Mouse (Mus musculus) liver, adult 2 months (tissue): ENCODE results near the gene F2rl3.

Experiments used
- CTCF ChIP-seq: fragments of 200-500 bp; IDR thresholded peaks from 2 replicates; pipeline ENCODE4 v1.5.1; 2011; ENCODE audit warnings: low read depth, low read length, control low read depth
- POLR2A ChIP-seq: fragments of 200-500 bp; IDR thresholded peaks from 2 replicates; pipeline ENCODE4 v1.6.1; 2011; ENCODE audit warnings: low read length, control low read depth; ENCODE audit not compliant: insufficient read depth; ENCODE audit errors: extremely low read depth

DNA sequence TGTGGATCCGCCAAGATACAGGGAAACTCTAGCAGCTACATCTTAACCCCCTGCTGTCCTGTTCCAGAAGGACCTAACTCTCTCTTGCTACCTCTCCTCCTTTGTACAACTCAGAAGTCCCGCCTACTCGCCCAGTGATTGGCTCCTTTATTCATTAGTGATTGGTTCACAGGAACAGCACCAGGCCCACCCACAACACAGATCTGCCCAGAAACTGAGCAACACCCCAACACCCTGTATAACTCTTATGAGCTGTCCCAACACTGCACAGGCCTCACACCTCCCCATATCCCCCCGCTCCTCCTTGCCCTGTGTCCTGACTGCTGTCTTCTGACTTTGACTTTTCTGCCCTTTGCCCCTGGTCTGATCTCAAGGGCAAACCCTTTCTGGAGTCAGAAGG, 4.0 kb downstream of the F2rl3 start:
- TF ChIP-seq CTCF, result no peak
- TF ChIP-seq POLR2A, result no peak
